Mouse (Mus musculus): ENCODE data around the gene Gpatch11. TPM values are rescaled to one million over a fixed set of nuclear protein-coding genes. Genes with fewer than 3 reads are reported as not detected.
A peak's percentile ranks its signal among the peaks of the same experiment; 100 is the strongest.
"Not testable (repeated sequence)": the region's sequence is repeated elsewhere in the genome, so short reads cannot be mapped to it uniquely, and the experiment has no call there.

Gpatch11 gene
- polyA plus RNA-seq (2012; ENCODE audit: insufficient read depth, insufficient read length, missing spikeins) = 39.0 and 60.0 TPM in 2 replicates

DNA sequence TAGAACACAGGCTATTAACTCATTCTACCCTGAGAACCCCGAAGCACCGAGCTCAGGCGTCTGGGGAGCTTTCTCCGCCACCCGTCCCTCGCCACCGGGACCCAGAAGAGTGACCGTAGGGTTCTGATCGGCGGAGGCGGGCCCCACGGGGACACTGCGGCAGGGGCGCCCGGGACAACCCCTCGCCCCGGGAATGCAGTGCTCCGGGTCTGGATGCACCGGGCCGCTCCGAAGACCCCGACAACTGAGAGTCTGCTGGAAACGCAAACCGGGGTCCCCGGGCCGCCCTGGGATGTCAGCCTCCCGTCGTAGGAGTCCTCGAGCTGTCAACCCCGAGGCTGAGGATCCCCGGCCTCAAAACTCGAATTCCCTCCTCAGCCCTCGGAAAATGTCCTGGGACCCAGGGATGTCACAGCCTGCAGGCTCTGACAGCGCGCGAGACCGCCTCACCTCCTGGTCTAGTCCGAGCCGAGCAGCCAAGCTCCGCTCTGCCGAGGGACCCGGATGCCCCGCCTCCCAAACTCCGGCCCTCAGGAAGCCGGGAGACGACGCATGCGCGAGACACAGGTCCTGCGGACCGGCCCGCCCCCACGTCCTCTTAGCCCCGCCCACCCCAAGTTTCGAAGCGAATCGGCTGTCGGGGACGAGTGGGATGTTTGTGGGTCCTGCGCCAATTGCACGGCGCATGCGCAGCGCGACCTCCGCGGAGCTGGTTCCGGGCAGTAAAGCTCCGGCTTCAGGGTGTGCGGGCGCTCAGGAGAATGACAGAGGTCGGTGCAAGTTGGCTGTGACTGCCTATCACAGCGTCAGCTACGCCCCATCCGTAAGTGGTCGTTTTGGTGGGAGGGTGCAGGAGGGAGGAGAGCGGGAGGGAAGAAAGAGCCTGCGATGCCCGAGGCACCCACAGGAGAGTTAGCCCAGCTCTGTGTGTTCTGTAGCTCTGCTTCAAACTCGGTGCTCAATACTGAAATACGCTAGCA lies at the start of gene Gpatch11, which contains the start of gene Heatr5b:
Gene Gpatch11, plus strand, starts transcription at position 712 of the 980 bp plus-strand sequence.
Gene Heatr5b, minus strand, starts transcription at position 509 of the 980 bp plus-strand sequence.
- H3K4me3 ChIP-seq (ENCODE audit: insufficient read depth, low read depth, low read length) = peak within 1 kb of the TSS; percentile 88
- peak within 1 kb of the TSS; percentile 26 for H3K27ac ChIP-seq (replicated peaks; ENCODE audit: low read depth, low read length)
- H3K4me1 ChIP-seq (ENCODE audit: control insufficient read depth, insufficient read depth, insufficient read length, low read length) = peaks cover 2% of the 10 kb centered on the region; the same call in 1 of the 2 replicates

DNA sequence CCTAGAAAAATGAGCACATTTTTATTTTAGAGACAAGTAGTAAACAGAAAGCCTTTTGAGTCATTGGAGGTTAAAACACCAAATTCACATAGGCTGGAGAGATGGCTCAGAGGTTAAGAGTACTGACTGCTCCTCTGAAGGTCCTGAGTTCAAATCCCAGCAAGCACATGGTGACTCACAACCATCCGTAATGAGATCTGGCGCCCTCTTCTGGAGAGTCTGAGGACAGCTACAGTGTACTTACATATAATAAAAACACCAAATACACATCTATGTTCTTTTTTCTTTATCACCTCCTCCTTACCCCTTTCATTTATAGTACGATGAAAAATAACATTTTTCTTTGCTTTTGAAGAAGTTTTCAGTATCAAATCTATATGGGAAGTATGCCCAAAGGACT lies 47.1 kb upstream of the Gpatch11 start:
- not testable (repeated sequence) for H3K27ac ChIP-seq (replicated peaks; ENCODE audit: low read depth, low read length); H3K4me3 ChIP-seq (ENCODE audit: insufficient read depth, low read depth, low read length); H3K4me1 ChIP-seq (ENCODE audit: control insufficient read depth, insufficient read depth, insufficient read length, low read length)

DNA sequence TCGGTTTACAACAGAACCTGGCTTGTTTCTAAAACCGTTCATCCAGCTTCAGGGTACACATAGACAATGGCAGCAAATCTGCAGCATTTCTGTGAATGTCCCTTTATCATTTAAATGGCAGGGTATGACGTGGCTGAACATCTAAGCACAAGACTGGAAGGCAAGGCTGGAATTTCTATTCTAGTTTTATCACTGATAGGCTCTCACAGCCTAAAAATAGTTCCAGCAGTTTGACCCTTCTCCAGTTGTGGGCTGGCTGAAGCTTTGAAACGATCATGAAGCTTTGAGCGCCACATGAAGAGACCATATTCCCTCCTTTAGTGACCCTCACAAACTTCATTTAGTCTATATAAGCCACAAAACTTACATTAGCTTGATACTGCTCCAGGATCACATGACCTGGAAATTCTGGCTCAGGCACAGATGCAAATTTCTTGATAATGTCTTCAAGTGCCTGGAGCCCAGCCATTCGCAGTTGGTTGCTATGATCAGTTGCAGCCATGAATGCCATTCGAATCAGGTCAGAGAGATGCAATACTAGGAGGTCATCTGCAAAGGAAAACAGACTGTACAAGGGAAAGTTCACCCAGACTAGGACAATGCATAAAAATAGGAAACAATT lies 44.2 kb upstream of the Gpatch11 start:
- Histone ChIP-seq H3K4me1 (ENCODE audit: control insufficient read depth, insufficient read depth, insufficient read length, low read length) (no peaks in the 10 kb centered on the region), H3K4me3 (ENCODE audit: insufficient read depth, low read depth, low read length) (no peak overlapping the region), H3K27ac (replicated peaks; ENCODE audit: low read depth, low read length) (peak overlapping the region; percentile 76)

DNA sequence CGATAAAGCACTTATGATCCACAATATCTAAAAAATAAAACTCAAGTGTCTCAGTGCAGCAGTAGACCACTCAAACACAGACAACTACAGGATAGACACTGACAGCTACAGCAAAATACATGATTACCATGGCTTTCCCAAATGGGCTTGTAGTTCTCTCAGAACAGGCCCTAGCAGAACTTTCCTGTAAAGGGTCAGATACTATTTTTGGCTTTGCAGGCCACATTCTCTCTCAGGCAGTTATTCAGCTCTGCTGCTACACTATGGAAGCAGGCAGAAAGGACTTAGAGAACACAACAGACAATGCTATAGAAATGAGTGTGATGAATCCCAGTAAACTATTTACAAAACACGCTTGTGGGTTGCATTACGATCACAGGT lies 43.7 kb upstream of the Gpatch11 start:
- Histone ChIP-seq H3K4me3 (ENCODE audit: insufficient read depth, low read depth, low read length) (no peak overlapping the region), H3K4me1 (ENCODE audit: control insufficient read depth, insufficient read depth, insufficient read length, low read length) (no peaks in the 10 kb centered on the region), H3K27ac (replicated peaks; ENCODE audit: low read depth, low read length) (peak overlapping the region; percentile 77)

DNA sequence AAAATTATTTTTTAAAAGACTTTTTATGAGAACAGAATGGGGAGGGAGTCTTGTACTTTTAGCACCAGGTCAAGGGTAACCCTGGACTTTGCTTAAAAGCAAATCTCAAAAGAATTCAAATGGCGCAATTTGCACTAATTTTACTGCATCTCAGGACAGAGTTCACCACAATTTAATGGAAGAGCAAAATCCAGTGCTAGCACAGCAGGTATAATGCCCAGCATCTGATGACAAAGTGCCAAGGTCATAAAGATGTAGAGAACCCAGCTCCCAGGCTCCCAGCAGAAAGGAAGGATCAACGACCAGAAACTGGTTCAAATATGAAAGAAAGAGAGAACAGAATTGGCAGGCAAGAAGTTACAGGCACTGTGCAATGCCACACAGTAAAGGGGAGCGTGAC lies 43.2 kb upstream of the Gpatch11 start:
- Histone ChIP-seq H3K4me1 (ENCODE audit: control insufficient read depth, insufficient read depth, insufficient read length, low read length) (no peaks in the 10 kb centered on the region), H3K27ac (replicated peaks; ENCODE audit: low read depth, low read length) (peak overlapping the region; percentile 16), H3K4me3 (ENCODE audit: insufficient read depth, low read depth, low read length) (no peak overlapping the region)

DNA sequence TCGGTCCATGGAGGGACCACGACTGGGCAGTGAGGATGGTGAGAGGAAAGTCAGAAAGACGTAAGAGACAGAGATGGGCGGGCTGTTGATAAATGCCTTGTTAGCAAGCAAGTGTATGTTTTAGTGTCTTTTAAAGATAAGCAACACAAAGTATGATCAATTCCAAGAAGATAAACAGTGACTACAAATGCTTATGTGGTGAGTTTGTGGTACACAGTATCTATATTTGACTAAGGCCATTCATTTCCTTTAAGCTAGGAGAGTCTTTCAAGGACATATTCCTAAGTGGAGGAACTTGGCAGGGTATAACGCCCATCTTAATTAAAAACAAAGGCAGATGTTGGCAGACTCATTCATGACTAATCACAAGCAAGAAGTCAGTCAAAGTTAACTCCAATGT lies 41.0 kb upstream of the Gpatch11 start:
- H3K4me1 ChIP-seq (ENCODE audit: control insufficient read depth, insufficient read depth, insufficient read length, low read length) = no peaks in the 10 kb centered on the region
- H3K4me3 ChIP-seq (ENCODE audit: insufficient read depth, low read depth, low read length) = no peak overlapping the region
- no peak overlapping the region for H3K27ac ChIP-seq (replicated peaks; ENCODE audit: low read depth, low read length)

DNA sequence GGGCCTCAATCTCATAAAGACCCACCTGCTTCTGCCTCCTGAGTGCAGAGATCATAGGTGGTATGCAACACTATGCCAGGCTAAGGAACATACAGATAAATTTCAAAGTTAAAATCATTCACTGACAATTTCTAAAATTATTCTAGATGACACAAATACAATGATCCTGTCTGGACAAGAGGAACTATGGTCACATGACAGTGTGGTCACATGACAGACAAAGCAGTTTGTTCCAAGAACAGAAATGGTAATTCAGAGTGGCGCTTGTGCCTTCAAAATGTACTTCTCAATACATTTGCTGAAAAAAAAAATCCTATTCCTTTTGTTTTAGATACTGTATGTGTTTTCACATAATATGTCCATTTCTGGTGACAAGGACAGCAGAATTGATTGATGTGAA lies 38.1 kb upstream of the Gpatch11 start:
- Histone ChIP-seq H3K4me3 (ENCODE audit: insufficient read depth, low read depth, low read length) (no peak overlapping the region), H3K4me1 (ENCODE audit: control insufficient read depth, insufficient read depth, insufficient read length, low read length) (no peaks in the 10 kb centered on the region), H3K27ac (replicated peaks; ENCODE audit: low read depth, low read length) (no peak overlapping the region)

DNA sequence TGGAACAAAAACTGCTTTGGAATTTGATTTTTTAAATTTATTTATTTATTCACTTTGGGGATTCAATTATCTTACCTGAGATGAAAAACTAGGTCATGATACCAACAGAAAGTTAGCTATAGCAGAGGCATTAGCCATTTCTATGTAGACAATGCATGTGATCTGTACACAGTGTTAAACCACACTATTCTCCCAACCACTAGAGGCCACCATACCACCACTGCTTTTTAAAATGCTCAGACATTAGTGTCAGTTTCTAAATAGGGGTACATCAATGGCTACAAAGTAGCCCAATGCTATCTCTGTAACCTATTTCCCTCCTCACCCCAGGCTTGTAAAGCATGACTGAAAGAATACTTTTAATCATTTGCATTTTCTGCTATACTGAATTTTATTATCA lies 26.3 kb upstream of the Gpatch11 start:
- Histone ChIP-seq H3K4me1 (ENCODE audit: control insufficient read depth, insufficient read depth, insufficient read length, low read length) (no peaks in the 10 kb centered on the region), H3K27ac (replicated peaks; ENCODE audit: low read depth, low read length) (no peak overlapping the region), H3K4me3 (ENCODE audit: insufficient read depth, low read depth, low read length) (no peak overlapping the region)

DNA sequence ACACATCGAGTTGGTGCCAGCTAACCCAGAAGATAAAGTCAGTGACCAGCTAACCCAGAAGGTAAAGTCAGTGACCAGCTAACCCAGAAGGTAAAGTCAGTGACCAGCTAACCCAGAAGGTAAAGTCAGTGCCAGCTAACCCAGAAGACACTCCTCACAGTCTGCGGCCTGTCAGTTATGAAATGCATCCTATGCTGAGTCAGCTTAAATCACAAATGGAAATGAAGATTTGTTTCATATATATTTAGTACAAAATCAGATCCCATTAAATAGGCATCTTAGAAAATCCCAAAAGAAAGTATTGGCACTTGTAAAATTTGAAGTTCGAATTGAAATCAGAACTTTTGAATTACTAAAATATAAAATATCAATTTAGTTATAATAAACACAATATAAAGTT lies 25.8 kb upstream of the Gpatch11 start:
- Histone ChIP-seq H3K4me1 (ENCODE audit: control insufficient read depth, insufficient read depth, insufficient read length, low read length) (no peaks in the 10 kb centered on the region), H3K27ac (replicated peaks; ENCODE audit: low read depth, low read length) (no peak overlapping the region), H3K4me3 (ENCODE audit: insufficient read depth, low read depth, low read length) (no peak overlapping the region)

DNA sequence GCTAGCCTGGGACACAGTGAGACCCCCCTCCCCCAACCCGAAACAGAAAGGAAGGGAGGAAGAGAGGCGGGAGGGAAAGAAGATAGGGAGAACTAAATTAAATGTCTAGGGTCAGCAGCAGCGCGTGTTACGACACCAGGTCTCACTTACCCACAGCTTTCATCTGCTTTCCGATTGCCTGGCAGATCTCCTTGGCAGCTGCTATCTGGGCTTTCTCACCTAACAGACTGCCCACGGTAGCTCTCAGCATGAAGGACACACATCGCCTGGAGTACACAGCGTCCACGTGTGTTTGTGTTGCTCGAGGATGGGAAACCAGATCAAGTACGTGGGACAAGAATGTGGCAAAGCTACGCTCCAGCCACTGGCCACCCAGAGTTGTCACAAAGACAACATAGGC lies 11.0 kb upstream of the Gpatch11 start:
- Histone ChIP-seq H3K4me1 (ENCODE audit: control insufficient read depth, insufficient read depth, insufficient read length, low read length) (no peaks in the 10 kb centered on the region), H3K27ac (replicated peaks; ENCODE audit: low read depth, low read length) (no peak overlapping the region), H3K4me3 (ENCODE audit: insufficient read depth, low read depth, low read length) (no peak overlapping the region)

DNA sequence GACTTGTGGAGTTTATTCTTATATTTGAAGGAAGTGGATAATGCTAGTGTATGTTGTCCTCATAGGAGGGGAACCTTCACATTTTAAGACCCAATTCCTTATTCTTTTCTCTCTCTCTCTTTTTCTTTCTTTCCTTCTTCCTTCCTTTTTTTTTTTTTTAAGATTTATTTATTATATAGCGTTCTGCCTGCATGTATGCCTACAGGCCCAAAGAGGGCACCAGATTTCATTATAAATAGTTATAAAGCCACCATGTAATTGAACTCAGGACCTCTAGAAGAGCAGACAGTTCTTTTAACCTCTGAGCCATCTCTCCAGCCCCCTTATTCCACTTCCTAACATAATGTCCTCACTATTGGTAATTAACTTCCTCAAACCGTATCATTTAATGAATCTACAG lies 689 bp downstream of the Gpatch11 start:
- Histone ChIP-seq H3K4me1 (ENCODE audit: control insufficient read depth, insufficient read depth, insufficient read length, low read length) (peaks cover 2% of the 10 kb centered on the region; the same call in 1 of the 2 replicates), H3K4me3 (ENCODE audit: insufficient read depth, low read depth, low read length) (peak overlapping the region; percentile 75), H3K27ac (replicated peaks; ENCODE audit: low read depth, low read length) (no peak overlapping the region)

DNA sequence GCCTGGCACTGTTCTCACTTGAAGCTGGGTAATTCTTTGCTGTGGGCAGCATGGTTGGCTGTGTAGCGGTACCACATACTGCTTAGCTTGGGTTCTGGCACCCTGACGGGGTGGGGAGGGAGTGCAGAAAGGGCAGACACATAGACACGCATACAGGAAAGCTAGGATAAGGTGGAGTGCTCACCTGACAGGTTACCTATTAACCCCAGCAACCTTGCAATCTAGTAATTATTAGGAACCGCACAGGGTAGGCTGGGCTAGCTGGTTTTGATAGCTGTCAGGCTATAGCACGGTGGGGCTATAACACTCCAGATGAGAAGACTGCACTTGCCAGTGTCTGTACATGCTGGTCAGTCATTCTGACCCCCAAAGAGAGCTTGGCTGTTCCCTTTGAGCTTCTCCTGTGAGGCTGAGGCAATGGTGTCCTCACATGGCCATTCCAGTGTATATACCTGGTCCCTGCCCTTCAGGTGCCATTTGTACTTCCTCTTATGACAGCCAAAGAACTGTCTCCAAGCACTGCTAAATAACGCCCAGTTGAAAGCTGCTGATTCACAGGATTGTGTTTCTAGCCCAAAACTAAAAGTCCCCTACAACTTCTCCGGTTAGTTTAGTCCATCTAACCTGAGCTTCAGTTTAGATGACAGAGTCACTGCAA lies 7.0 kb downstream of the Gpatch11 start:
- no peak overlapping the region for H3K27ac ChIP-seq (replicated peaks; ENCODE audit: low read depth, low read length)
- H3K4me1 ChIP-seq (ENCODE audit: control insufficient read depth, insufficient read depth, insufficient read length, low read length) = peaks cover 2% of the 10 kb centered on the region; the same call in 1 of the 2 replicates
- H3K4me3 ChIP-seq (ENCODE audit: insufficient read depth, low read depth, low read length) = no peak overlapping the region

DNA sequence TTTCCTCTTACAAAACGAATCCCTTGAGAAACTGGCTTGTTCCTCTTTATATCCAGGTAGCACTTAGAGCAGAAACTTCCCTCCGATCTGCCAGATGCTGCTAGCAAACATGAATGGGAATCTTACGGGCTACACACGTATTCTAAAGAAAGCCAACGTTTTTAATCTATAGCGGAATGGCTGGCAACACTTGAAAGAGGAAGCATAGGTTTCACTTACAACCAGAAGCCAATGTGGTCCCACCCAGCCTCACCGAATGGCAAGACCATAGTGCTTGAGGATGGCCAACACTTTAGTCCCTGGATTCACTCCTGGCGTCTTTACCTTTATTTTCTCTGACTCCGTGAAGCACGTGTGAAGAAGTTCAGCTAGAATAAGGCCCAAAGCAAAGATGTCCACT lies 20.9 kb downstream of the Gpatch11 start:
- no peak overlapping the region for H3K27ac ChIP-seq (replicated peaks; ENCODE audit: low read depth, low read length)
- no peaks in the 10 kb centered on the region for H3K4me1 ChIP-seq (ENCODE audit: control insufficient read depth, insufficient read depth, insufficient read length, low read length)
- H3K4me3 ChIP-seq (ENCODE audit: insufficient read depth, low read depth, low read length) = no peak overlapping the region

DNA sequence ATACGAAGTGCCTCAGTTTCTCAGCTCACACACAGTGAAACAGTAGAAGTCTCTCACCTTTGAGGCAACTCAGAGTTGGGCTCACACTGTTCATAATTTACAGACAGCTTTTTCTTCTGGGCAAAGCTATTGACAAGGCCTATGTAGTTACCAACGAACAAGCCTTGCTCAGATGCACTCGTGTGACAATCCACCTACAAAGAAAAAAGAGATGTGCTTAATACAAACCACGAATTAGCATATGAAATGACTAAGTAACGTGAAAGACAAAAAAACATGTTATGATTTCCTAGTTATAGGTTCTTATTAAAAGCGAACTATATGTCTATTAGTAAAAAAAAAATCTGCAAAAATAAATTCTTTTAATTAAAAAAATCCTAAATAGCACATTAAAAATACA lies 38.5 kb downstream of the Gpatch11 start:
- Histone ChIP-seq H3K27ac (replicated peaks; ENCODE audit: low read depth, low read length) (no peak overlapping the region), H3K4me1 (ENCODE audit: control insufficient read depth, insufficient read depth, insufficient read length, low read length) (no peaks in the 10 kb centered on the region), H3K4me3 (ENCODE audit: insufficient read depth, low read depth, low read length) (no peak overlapping the region)

DNA sequence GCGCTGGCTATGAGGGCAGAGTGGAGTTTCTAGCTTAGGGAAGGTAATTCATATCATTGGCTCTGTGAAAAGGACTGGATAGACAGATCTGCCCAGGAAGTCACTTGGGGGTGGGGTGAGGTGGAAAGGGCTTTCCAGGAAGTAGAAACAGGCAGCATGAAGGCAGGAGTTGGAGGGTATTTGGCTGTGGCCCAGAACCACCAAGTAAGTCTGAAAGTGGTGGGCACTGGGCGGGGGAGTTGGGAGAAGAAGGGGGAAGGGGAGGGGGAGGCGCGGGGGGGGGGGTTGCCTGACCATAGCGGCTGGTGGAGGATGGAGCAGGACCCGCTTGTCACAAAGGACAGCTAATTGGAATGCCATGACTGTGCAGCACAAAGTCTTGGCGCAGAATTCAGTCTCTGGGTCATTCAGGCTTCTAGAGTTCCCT lies 46.5 kb downstream of the Gpatch11 start:
- Histone ChIP-seq H3K27ac (replicated peaks; ENCODE audit: low read depth, low read length) (peak overlapping the region; percentile 75), H3K4me3 (ENCODE audit: insufficient read depth, low read depth, low read length) (peak overlapping the region; percentile 92), H3K4me1 (ENCODE audit: control insufficient read depth, insufficient read depth, insufficient read length, low read length) (no peaks in the 10 kb centered on the region; the same call in 1 of the 2 replicates)

Measured in brown adipose tissue, adult 24 weeks (tissue).